Mouse (Mus musculus) cerebellum, postnatal 4 days (tissue): ENCODE data around the gene Pitpnm3.

Experiments
- DNase-seq, 2 experiments: peaks; one replicate each; pipeline ENCODE4 v3.0.0; 2022; ENCODE audit warnings: low spot score in 2 of 2, mixed read lengths in 1 of 2

Gene Pitpnm3

GRCm38 (mm10) chr11:72136231-72136982 is 829 bp upstream of the Pitpnm3 start:
- DNase-seq, result no peak

GRCm38 (mm10) chr11:72134536-72135382 is 819 bp downstream of the Pitpnm3 start:
- peak in 1 of 2 experiments; percentile 29 for DNase-seq

GRCm38 (mm10) chr11:72133075-72133474 is 2.5 kb downstream of the Pitpnm3 start:
- DNase-seq, result no peak

- peak in 1 of 2 experiments; percentile 62 for DNase-seq
Observed at GRCm38 (mm10) chr11:72132266-72132665, 3.3 kb downstream of the Pitpnm3 start.

- DNase-seq, result no peak
Observed at GRCm38 (mm10) chr11:72131697-72132096, 3.9 kb downstream of the Pitpnm3 start.

GRCm38 (mm10) chr11:72130905-72131304 is 4.7 kb downstream of the Pitpnm3 start:
- DNase-seq, result no peak

GRCm38 (mm10) chr11:72130472-72130871 is 5.1 kb downstream of the Pitpnm3 start:
- DNase-seq, result no peak

- DNase-seq, result no peak
Observed at GRCm38 (mm10) chr11:72130021-72130420, 5.6 kb downstream of the Pitpnm3 start.

GRCm38 (mm10) chr11:72129032-72129894 is 6.3 kb downstream of the Pitpnm3 start:
- DNase-seq, result no peak

- DNase-seq, result no peak
Observed at GRCm38 (mm10) chr11:72127450-72128189, 8.0 kb downstream of the Pitpnm3 start.

GRCm38 (mm10) chr11:72125781-72126180 is 9.8 kb downstream of the Pitpnm3 start:
- no peak for DNase-seq

GRCm38 (mm10) chr11:72123531-72123930 is 12.0 kb downstream of the Pitpnm3 start:
- no peak for DNase-seq

GRCm38 (mm10) chr11:72120354-72120753 is 15.2 kb downstream of the Pitpnm3 start:
- no peak for DNase-seq

GRCm38 (mm10) chr11:72118630-72119029 is 16.9 kb downstream of the Pitpnm3 start:
- DNase-seq, result no peak

- DNase-seq, result no peak
Observed at GRCm38 (mm10) chr11:72113296-72113695, 22.3 kb downstream of the Pitpnm3 start.

GRCm38 (mm10) chr11:72110726-72111125 is 24.9 kb downstream of the Pitpnm3 start:
- no peak for DNase-seq

GRCm38 (mm10) chr11:72104223-72104622 is 31.4 kb downstream of the Pitpnm3 start:
- DNase-seq, result no peak

- DNase-seq, result no peak
Observed at GRCm38 (mm10) chr11:72103530-72103929, 32.0 kb downstream of the Pitpnm3 start.

GRCm38 (mm10) chr11:72100996-72101395 is 34.6 kb downstream of the Pitpnm3 start:
- DNase-seq, result no peak

- no peak for DNase-seq
Observed at GRCm38 (mm10) chr11:72099181-72099580, 36.4 kb downstream of the Pitpnm3 start.

GRCm38 (mm10) chr11:72098027-72098426 is 37.6 kb downstream of the Pitpnm3 start:
- DNase-seq, result no peak
